Mouse (Mus musculus): ENCODE data around the gene Sorcs1.
A peak's percentile ranks its signal among the peaks of the same experiment; 100 is the strongest.

Gene Sorcs1

DNA sequence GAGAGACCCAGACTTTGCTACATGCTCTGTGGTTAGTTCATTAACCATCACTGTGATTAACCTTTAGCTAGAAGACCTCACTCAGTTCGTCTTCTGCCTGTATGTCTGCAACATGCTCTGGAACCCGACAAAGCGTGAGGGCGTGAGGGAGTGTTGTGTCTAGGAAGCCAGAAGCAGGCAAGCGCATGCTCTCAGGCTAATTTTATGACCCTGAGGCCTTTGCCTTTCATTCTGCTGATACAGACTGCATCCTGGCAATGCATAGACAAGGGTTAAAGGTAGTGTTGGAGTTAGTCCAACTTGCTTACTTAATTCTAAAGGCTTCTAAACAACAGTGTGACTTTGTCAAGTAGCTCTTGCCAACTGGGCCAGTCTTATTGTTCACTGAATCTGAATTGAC, 458.0 kb downstream of the Sorcs1 start:
- no peak for DNase-seq (ENCODE audit: low spot score in 2 of 2)

- DNase-seq (ENCODE audit: low spot score in 2 of 2): no peak
Observed at GRCm38 (mm10) chr19:50214466-50215228, 463.8 kb downstream of the Sorcs1 start.

- DNase-seq (ENCODE audit: low spot score in 2 of 2): no peak
Observed at GRCm38 (mm10) chr19:50210456-50210855, 468.0 kb downstream of the Sorcs1 start.

DNA sequence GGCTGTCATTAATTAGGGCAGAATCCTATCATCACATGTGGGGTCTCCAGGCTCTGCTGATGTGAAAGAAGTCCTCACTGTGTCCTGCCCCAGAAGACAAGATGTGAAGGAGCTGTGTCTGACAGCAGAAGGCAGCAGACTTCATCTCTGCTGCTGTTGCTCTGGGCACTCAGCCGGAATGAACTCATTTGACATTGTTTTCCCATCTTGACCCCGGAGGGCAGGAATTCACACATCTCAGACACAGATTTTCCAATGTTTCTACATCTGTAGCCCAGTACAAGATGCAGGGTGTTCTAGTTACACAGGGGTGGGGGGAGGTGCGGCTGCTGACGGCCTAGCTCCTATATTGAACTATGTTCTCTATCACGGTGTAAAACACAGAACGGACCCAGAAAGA, 474.1 kb downstream of the Sorcs1 start:
- DNase-seq (ENCODE audit: low spot score in 2 of 2): no peak

GRCm38 (mm10) chr19:50196592-50196991, 481.9 kb downstream of the Sorcs1 start:
- no peak for DNase-seq (ENCODE audit: low spot score in 2 of 2)

- no peak for DNase-seq (ENCODE audit: low spot score in 2 of 2)
Observed at GRCm38 (mm10) chr19:50185769-50186715, 492.4 kb downstream of the Sorcs1 start.

GRCm38 (mm10) chr19:50184901-50185623, 493.4 kb downstream of the Sorcs1 start:
- DNase-seq (ENCODE audit: low spot score in 2 of 2): peak; percentile 46 to 49

DNA sequence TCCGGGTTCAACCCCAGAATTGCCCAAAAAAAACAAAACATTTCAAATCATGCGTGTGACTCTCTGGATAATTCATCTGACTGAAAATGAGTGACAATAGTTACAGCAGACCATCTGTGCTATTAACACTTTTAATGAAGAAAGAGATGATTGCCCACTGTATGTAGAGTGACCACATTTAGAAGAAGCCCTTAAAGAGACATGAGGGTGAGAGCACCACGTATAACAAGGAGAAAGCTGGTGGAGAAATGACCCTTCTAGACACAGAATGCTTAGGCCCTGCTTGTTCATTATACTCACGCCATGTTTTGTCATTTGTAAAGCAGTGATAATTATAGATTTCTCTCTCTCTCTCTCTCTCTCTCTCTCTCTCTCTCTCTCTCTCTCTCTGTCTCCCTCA, 499.6 kb downstream of the Sorcs1 start:
- DNase-seq (ENCODE audit: low spot score in 2 of 2): no peak

DNA sequence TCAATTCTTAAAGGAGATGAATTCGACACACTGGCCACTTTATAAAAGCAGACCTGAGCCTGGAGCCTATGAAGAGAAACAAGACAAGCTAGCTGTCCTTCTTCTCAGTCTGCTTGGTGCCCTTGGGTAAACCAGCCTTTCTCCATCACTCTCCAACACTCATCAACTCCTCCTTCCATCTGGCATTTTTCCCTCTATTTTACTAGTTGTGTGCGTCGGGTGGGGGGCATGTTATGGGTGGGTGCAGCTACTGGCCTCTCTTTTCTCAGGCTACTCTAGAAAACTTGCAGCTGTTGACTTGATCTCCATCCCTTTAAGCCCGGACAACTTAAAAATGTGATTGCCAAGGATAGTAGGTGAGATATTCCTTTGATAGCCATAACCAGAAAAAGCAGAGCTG, 500.3 kb downstream of the Sorcs1 start:
- no peak for DNase-seq (ENCODE audit: low spot score in 2 of 2)

DNA sequence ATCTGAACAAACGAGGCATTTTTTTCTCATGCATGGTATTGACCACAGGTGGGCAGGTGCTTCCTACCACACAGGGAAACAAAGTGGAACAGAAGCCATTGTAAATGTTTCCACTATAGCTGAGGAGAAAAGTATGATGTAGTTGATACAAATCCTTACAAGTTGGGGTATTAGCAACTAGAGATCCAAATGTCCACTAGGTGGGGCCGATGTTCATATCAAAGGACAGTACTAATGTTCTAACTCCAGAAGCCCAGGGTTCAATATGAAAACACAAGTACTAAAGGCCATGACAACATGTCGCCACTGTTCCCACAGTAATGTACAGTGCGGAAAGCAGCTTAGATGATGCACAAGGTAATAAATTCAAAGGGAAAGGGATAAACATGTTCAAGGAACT, 506.6 kb downstream of the Sorcs1 start:
- DNase-seq (ENCODE audit: low spot score in 2 of 2): no peak

- DNase-seq (ENCODE audit: low spot score in 2 of 2): no peak
Observed at GRCm38 (mm10) chr19:50151111-50151510, 527.3 kb downstream of the Sorcs1 start.

DNA sequence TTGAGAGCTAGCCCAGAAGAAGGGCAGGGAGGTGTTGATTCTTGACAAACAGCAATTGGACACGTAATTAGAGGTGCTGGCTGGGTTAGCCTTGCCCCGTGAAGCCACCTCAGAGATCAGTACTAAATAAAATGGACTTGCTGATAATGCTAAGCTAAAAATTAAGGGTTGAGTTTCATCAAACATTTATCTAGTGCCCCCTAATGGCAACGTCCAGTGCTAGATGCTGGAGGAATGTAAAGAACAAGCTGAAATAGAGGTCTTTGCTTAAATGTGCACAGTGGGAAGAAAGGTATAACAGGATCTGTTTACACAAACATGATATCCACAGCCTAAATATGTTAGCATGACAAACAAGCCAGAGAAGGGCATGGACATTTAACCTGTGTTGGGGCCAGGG, 532.5 kb downstream of the Sorcs1 start:
- no peak for DNase-seq (ENCODE audit: low spot score in 2 of 2)

DNA sequence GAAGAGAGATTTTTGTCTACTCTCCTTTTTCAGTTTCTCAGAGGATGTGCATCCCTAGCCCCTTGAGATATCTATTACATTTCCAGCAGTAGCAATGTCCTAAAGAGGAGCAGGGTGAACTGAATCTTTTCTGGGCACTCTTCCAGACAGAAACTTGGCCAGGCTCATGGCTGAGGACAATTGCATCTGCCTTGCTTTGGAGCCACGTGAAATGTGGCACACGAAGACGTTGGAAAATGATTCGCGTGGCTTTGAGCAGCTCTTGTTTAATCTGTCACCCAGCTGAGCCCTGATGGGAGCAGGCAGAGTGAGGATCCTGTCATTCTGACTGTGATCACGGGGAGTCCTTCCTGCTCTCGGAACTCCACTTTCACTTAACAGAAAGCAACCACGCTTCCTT, 536.6 kb downstream of the Sorcs1 start:
- DNase-seq (ENCODE audit: low spot score in 2 of 2): peak in 1 of 2 experiments; percentile 11

GRCm38 (mm10) chr19:50134656-50135055, 543.8 kb downstream of the Sorcs1 start:
- DNase-seq (ENCODE audit: low spot score in 2 of 2): no peak

DNA sequence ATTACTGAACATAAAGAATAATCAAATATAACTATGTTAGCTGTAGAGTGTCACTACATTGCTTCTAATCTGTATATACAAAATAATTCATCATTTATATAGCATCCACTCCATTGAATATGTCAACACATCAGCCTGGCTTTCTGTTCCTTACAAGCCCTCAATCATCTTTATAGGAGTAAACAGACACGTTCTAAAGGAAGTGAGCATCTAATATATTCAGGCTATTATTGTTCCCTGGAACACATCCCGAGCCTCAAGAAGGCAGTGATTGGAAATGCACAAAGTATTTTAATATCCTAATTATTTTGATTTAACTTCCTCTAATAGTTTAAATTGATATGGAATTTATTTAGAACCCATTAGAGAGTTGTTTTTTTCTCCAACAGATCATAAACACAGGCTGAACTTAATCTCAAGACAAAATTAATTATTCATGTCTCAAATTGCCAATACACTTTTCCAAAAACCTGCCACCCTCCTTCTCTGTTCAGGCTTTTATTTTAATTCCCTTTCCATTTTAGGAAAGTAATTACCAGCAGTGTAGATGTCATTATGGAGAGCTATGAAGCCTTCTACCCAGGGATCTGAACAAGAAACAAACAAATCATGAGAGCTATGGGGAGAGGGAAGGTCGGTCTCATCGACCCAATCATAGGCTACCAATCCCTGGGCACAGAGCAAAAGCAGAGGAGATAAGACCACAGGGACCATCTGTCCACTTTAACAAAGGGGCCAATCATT, 572.4 kb downstream of the Sorcs1 start:
- DNase-seq (ENCODE audit: low spot score in 2 of 2): no peak
